Mouse (Mus musculus) limb, embryonic 14.5 days (tissue): ENCODE data around the gene Crlf1. TPM values are rescaled to one million over a fixed set of nuclear protein-coding genes. Genes with fewer than 3 reads are reported as not detected.

Experiments
- ATAC-seq: fragments of 200-750 bp; cut with Nextera tagmentation; 2 replicates; pipeline ENCODE4 v1.8.0; 2017; ENCODE audit warnings: low read depth, moderate number of reproducible peaks, moderate TSS enrichment; ENCODE audit not compliant: low FRiP score
- DNase-seq: peaks from one replicate; pipeline ENCODE4 v3.0.0-alpha.2; 2015; ENCODE audit warnings: low spot score
- H3K27ac ChIP-seq: fragments of 300-500 bp; sonication (generic); replicated peaks from 2 replicates; pipeline ENCODE4 v1.5.1; 2014; ENCODE audit warnings: low read depth, mild to moderate bottlenecking, low read length, moderate library complexity, mixed read lengths
- H3K27me3 ChIP-seq: fragments of 300-500 bp; sonication (generic); 2 replicates; pipeline ENCODE4 v1.6.1; 2014; ENCODE audit warnings: low read length, mixed read lengths; ENCODE audit not compliant: control insufficient read depth, insufficient read depth
- H3K36me3 ChIP-seq: fragments of 300-500 bp; sonication (generic); 2 replicates; pipeline ENCODE4 v1.6.1; 2014; ENCODE audit warnings: mild to moderate bottlenecking, low read length, moderate library complexity, mixed read lengths; ENCODE audit not compliant: control insufficient read depth, insufficient read depth
- H3K4me1 ChIP-seq: fragments of 300-500 bp; sonication (generic); 2 replicates; pipeline ENCODE4 v1.6.1; 2014; ENCODE audit warnings: antibody characterized with exemption, low read length, mixed read lengths; ENCODE audit not compliant: control insufficient read depth, insufficient read depth
- H3K4me2 ChIP-seq: fragments of 300-500 bp; sonication (generic); replicated peaks from 2 replicates; pipeline ENCODE4 v1.6.1; 2014; ENCODE audit warnings: low read depth, mild to moderate bottlenecking, low read length, moderate library complexity; ENCODE audit not compliant: severe bottlenecking
- H3K4me3 ChIP-seq: fragments of 300-500 bp; sonication (generic); replicated peaks from 2 replicates; pipeline ENCODE4 v1.5.1; 2014; ENCODE audit warnings: low read length
- H3K9ac ChIP-seq: fragments of 300-500 bp; sonication (generic); 2 replicates; pipeline ENCODE4 v1.6.1; 2014; ENCODE audit warnings: mild to moderate bottlenecking, low read depth, low read length, moderate library complexity; ENCODE audit not compliant: severe bottlenecking
- H3K9me3 ChIP-seq: fragments of 300-500 bp; sonication (generic); 2 replicates; pipeline ENCODE4 v1.6.1; 2016; ENCODE audit warnings: low read length; ENCODE audit not compliant: control insufficient read depth
- POLR2A ChIP-seq: fragments of 200-500 bp; IDR thresholded peaks from 2 replicates; pipeline ENCODE4 v1.8.0; 2012; ENCODE audit warnings: inconsistent platforms, mild to moderate bottlenecking, moderate library complexity, borderline replicate concordance; ENCODE audit not compliant: insufficient read depth, insufficient read length; ENCODE audit errors: extremely low read depth
- WGBS: fragments of 180-500 bp; shearing (Covaris S2); extraction: QIAGEN DNeasy Blood & Tissue Kit; methylation state at CpG from one replicate; pipeline ENCODE4 v1.1.7; 2014; 5-methylcytosine and 5-hydroxymethylcytosine counted together
- polyA plus RNA-seq, 2 experiments: library from polyadenylated mRNA; depleted of rRNA in 1 of 2; stranded (reverse) in 1 of 2; unstranded in 1 of 2; fragments of >200 nt; fragmentation: Nextera tagmentation in 1 of 2; extraction: Ambion mirVana in 1 of 2; gene quantifications; 2 replicates each; pipeline versions ENCODE4 v1.2.1 to v1.2.3; 2012 to 2014

The Crlf1 gene
- polyA plus RNA-seq, 2 experiments, result 91.5 to 98.9 TPM

DNA sequence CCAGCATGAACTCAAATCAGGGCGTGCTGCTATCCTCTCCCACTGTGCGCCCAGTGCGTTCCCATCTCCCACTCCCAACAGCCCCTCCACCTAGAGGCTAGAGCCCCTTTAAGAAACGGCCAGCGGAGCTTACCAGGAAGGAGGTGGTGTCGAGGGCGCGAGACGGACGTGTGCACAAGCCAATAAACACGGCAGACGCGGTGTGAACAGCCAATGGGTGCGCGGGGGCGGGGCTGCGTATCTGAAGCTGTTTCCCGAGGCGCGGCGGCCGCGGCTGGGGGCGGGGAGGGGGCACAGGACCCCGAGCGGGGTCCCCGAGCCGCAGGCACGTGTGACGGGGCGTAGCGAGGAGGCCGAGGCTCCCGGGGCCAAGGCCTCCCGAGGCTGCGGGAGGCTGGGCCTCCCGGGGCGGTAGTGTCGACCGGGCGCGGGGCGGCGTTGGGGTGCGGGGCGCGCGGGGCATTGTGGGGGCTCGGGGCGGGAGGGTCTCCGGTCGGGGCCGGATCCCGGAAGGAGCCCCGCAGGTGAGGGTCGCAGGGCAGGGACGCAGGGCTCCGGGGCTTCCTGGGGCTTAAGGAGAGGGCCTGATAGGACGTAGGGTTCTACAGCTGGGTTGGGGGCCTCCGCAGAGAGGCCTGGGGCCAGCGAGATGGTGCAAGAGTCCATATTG, 34.7 kb downstream of the Crlf1 start, which contains the start of the genes Fkbp8 and Kxd1:
TSS of gene Fkbp8 (plus strand) at position 213 of the 670 bp plus-strand sequence.
TSS of gene Kxd1 (minus strand) at position 445 of the 670 bp plus-strand sequence.
- H3K4me1 ChIP-seq, result peaks cover 12% of the 10 kb centered on the region

DNA sequence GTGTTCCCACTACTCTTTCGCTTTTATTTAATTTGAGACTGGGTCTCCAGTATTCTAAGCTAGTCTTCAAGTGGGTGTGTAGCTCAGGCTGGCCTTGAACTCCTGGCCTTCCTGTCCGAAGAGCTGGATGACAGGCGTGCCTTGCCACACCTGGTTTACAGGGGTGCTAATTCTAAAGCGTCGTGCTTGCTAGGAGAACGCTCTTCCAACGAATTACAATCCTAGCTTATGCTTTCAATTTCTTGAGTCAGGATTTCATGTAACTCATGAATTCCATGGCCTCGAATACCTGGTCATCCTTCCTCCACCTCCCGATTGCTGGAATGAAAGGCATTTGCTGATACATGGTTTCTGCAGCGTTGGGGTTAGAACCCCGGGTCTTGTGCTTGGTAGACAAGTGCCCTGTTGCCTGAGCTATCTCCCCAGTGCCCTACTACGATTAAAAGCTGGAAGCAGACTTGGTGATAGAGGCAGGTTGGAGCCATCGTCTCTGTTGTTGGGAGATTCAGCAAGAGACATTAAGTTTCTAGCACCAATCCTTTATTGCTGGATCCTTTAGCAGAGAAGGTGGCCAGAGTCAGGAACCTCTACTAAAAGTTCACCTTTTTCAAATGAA, 35.3 kb downstream of the Crlf1 start:
- Histone ChIP-seq H3K9ac (peak overlapping the region; percentile 97), H3K4me3 (peak overlapping the region; percentile 81), H3K9me3 (no peaks in the 10 kb centered on the region), H3K27me3 (no peaks in the 10 kb centered on the region), H3K4me2 (peak overlapping the region; percentile 84), H3K27ac (peak overlapping the region; percentile 87), H3K4me1 (peaks cover 12% of the 10 kb centered on the region), H3K36me3 (peaks cover 40% of the 10 kb centered on the region)
- ATAC-seq (no peak), DNase-seq (no peak)
- WGBS, result 26% methylated on average over 13 of the region's 13 CpGs
- TF ChIP-seq POLR2A, result no peak

More for the DNA sequence above, 34.7 kb downstream of the Crlf1 start, which contains the start of the genes Fkbp8 and Kxd1:
- peak within 1 kb of the TSS; percentile 87 for H3K27ac ChIP-seq
- no peaks in the 10 kb centered on the region for H3K9me3 ChIP-seq
- 2% methylated on average over 44 of the region's 61 CpGs for WGBS
- peak within 1 kb of the TSS; percentile 81 for H3K4me3 ChIP-seq
- H3K4me2 ChIP-seq, result peak within 1 kb of the TSS; percentile 84
- no peaks in the 10 kb centered on the region for H3K27me3 ChIP-seq
- H3K9ac ChIP-seq, result peak within 1 kb of the TSS; percentile 97
- peak; percentile 95 for DNase-seq
- H3K36me3 ChIP-seq, result peaks cover 36% of the 10 kb centered on the region
- peak; percentile 93 for ATAC-seq
- peak; percentile 42; the same call in 1 of the 2 replicates for TF ChIP-seq POLR2A

DNA sequence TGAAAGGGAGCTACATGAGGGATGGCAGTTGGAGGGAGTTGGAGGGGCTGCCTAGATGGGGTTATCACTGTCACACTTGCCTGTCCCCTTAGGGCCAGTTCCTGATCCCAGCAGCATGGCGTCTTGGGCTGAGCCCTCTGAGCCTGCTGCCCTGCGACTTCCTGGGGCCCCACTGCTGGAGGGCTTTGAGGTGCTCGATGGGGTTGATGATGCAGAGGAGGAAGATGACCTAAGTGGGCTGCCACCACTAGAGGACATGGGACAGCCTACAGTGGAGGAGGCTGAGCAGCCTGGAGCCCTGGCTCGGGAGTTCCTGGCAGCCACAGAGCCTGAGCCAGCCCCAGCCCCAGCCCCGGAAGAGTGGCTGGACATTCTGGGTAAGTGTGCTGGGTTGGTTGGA, 36.3 kb downstream of the Crlf1 start:
- Histone ChIP-seq H3K36me3 (peaks cover 50% of the 10 kb centered on the region), H3K4me2 (no peak overlapping the region), H3K9ac (no peak overlapping the region), H3K4me3 (no peak overlapping the region), H3K9me3 (no peaks in the 10 kb centered on the region), H3K27ac (no peak overlapping the region), H3K4me1 (peaks cover 10% of the 10 kb centered on the region), H3K27me3 (no peaks in the 10 kb centered on the region)
- ATAC-seq, result no peak
- WGBS, result 79% methylated on average over 5 of the region's 5 CpGs
- TF ChIP-seq POLR2A, result no peak
- DNase-seq, result no peak

DNA sequence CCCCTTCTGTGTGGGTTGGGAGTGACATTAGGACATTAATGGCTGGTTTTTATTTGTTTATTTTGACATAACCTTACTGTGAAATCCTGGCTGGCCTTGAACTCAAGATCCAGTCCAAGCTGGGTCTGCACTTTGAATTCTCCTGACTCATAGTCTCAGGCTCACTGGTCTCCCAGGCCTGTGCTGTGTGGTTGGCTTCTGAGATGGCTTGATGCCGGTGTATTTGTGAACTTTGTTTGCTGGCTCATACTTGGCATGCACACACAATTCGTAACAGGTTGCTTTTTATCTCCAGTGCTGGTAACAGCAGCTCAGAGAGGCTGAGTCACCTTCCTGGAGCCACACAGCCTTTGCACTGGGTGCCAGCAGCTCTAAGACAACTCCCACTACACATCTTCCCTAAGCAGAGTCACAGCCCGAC, 36.8 kb downstream of the Crlf1 start:
- Histone ChIP-seq H3K4me3 (no peak overlapping the region), H3K9ac (no peak overlapping the region), H3K4me2 (no peak overlapping the region), H3K36me3 (peaks cover 54% of the 10 kb centered on the region), H3K9me3 (no peaks in the 10 kb centered on the region), H3K4me1 (peaks cover 10% of the 10 kb centered on the region), H3K27ac (no peak overlapping the region), H3K27me3 (no peaks in the 10 kb centered on the region)
- DNase-seq (no peak), ATAC-seq (no peak)
- 90% methylated on average over 3 of the region's 3 CpGs for WGBS
- TF ChIP-seq POLR2A, result no peak

DNA sequence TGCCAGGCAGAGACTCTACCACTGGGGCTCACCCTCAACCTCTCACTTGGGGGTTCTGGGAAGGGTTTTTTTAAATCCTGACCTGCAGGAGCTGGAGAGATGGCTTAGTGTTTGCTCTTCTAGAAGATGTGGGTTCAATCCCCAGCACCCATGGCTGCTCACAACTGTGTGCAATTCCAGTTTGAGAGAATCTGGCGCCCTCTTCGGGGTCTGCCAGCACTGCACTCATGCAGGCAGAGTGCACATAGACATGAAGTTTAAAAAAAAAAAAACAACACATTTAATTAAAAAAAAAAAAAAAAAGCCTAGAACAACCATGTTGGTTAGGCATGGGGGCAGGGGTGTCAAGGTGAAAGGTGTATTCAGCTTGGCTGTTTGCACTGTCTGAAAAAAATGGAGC, 37.4 kb downstream of the Crlf1 start:
- Histone ChIP-seq H3K9me3 (no peaks in the 10 kb centered on the region), H3K27me3 (no peaks in the 10 kb centered on the region), H3K4me3 (no peak overlapping the region), H3K27ac (no peak overlapping the region), H3K9ac (no peak overlapping the region), H3K4me2 (no peak overlapping the region), H3K4me1 (peaks cover 10% of the 10 kb centered on the region), H3K36me3 (peaks cover 60% of the 10 kb centered on the region)
- no peak for TF ChIP-seq POLR2A
- DNase-seq (no peak), ATAC-seq (no peak)
- 91% methylated on average over 2 of the region's 2 CpGs for WGBS
